Mouse (Mus musculus): Measurements from ENCODE around the gene Myo5a.

Myo5a gene

GRCm38 (mm10) chr9:75201506-75201905 lies 130.7 kb downstream of the Myo5a start:
- DNase-seq (ENCODE audit: low spot score in 2 of 2) = no peak

GRCm38 (mm10) chr9:75202036-75202435 lies 131.2 kb downstream of the Myo5a start:
- DNase-seq (ENCODE audit: low spot score in 2 of 2) = no peak

- DNase-seq (ENCODE audit: low spot score in 2 of 2) = no peak
Observed at GRCm38 (mm10) chr9:75209246-75209645, 138.4 kb downstream of the Myo5a start.

GRCm38 (mm10) chr9:75210269-75210668 lies 139.5 kb downstream of the Myo5a start:
- no peak for DNase-seq (ENCODE audit: low spot score in 2 of 2)

GRCm38 (mm10) chr9:75214743-75215413 lies 144.1 kb downstream of the Myo5a start:
- no peak for DNase-seq (ENCODE audit: low spot score in 2 of 2)

- no peak for DNase-seq (ENCODE audit: low spot score in 2 of 2)
Observed at GRCm38 (mm10) chr9:75219942-75220341, 149.1 kb downstream of the Myo5a start.

- no peak for DNase-seq (ENCODE audit: low spot score in 2 of 2)
Observed at GRCm38 (mm10) chr9:75221420-75222287, 150.8 kb downstream of the Myo5a start.

- DNase-seq (ENCODE audit: low spot score in 2 of 2) = no peak
Observed at GRCm38 (mm10) chr9:75231841-75232746, 161.3 kb downstream of the Myo5a start, which contains the start of gene Myo5c. Myo5c (plus strand) TSS chr9:75232020.

- DNase-seq (ENCODE audit: low spot score in 2 of 2) = no peak
Observed at GRCm38 (mm10) chr9:75232860-75233259, 162.0 kb downstream of the Myo5a start.

GRCm38 (mm10) chr9:75234271-75234741 lies 163.5 kb downstream of the Myo5a start:
- no peak for DNase-seq (ENCODE audit: low spot score in 2 of 2)

GRCm38 (mm10) chr9:75234983-75235627 lies 164.3 kb downstream of the Myo5a start:
- no peak for DNase-seq (ENCODE audit: low spot score in 2 of 2)

GRCm38 (mm10) chr9:75235696-75236095 lies 164.9 kb downstream of the Myo5a start:
- DNase-seq (ENCODE audit: low spot score in 2 of 2) = no peak

GRCm38 (mm10) chr9:75236416-75237308 lies 165.8 kb downstream of the Myo5a start:
- no peak for DNase-seq (ENCODE audit: low spot score in 2 of 2)

GRCm38 (mm10) chr9:75238179-75238578 lies 167.4 kb downstream of the Myo5a start:
- no peak for DNase-seq (ENCODE audit: low spot score in 2 of 2)

- no peak for DNase-seq (ENCODE audit: low spot score in 2 of 2)
Observed at GRCm38 (mm10) chr9:75243052-75243451, 172.2 kb downstream of the Myo5a start.

GRCm38 (mm10) chr9:75243730-75244406 lies 173.1 kb downstream of the Myo5a start:
- peak in 1 of 2 experiments; percentile 42 for DNase-seq (ENCODE audit: low spot score in 2 of 2)

- no peak for DNase-seq (ENCODE audit: low spot score in 2 of 2)
Observed at GRCm38 (mm10) chr9:75244527-75244926, 173.7 kb downstream of the Myo5a start.

GRCm38 (mm10) chr9:75246080-75246930 lies 175.5 kb downstream of the Myo5a start:
- DNase-seq (ENCODE audit: low spot score in 2 of 2) = no peak

GRCm38 (mm10) chr9:75247870-75248269 lies 177.1 kb downstream of the Myo5a start:
- DNase-seq (ENCODE audit: low spot score in 2 of 2) = no peak
